Mouse (Mus musculus) central nervous system, embryonic 14 days (tissue): ENCODE measurements around the gene Smco3. TPM values are rescaled to one million over a fixed set of nuclear protein-coding genes. Genes with fewer than 3 reads are reported as not detected.

ENCODE experiments used
- polyA plus RNA-seq: library from polyadenylated mRNA; depleted of rRNA; stranded (reverse); fragments of >200 nt; gene quantifications from 2 replicates; pipeline ENCODE4 v1.2.3, GENCODE M21; 2012; rRNA removed

The Smco3 gene
- polyA plus RNA-seq: 0.75 and 0.81 TPM in 2 replicates

GRCm38 (mm10) chr6:136835352-136835751, at the start of gene Smco3:
Gene Smco3, minus strand, starts transcription at chr6:136835452.

GRCm38 (mm10) chr6:136875670-136876069, 40.4 kb upstream of the Smco3 start, which contains the start of gene Mgp:
Gene Mgp, minus strand, starts transcription at chr6:136875823.

GRCm38 (mm10) chr6:136857186-136857872, 22.1 kb upstream of the Smco3 start, which contains the start of gene Art4:
Gene Art4, minus strand, starts transcription at chr6:136857733.

DNA sequence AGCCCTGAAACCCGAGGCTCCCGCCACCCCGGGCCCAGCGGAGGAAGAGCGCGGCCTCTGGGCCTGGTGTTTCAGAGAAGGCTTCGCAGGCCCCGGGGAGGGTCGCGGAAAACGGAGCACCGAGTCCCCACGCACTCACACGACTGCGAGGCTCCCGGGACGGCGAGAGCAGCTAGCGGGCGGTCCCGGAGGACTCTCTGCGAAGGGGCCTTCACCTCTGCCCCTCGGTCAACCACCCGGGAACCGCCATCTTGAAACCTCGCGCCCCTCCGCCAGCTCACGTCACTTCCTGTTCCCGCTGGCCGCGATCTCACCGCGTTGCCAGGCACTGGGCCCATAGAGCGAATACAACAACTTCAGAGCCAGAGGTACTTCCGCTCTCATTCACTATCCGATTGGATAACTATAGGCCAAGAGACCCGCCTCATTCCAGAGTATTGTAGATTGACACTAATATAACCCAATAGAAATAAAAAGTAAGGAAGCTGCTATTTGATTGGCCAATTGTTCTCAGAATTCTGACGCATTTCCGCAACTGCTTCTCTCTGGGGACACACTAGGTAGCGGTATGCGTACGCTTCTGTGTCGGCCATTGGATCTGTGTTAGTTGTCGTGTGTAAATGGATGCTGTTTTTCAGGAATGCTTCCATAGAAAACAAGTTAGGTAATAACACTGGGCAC, 7.2 kb downstream of the Smco3 start, which contains the start of gene Wbp11:
Gene Wbp11, minus strand, starts transcription at position 353 of the 681 bp plus-strand sequence.

GRCm38 (mm10) chr6:136827516-136827880, 7.8 kb downstream of the Smco3 start, which contains the start of gene BC049715:
Gene BC049715, plus strand, starts transcription at chr6:136827626.

DNA sequence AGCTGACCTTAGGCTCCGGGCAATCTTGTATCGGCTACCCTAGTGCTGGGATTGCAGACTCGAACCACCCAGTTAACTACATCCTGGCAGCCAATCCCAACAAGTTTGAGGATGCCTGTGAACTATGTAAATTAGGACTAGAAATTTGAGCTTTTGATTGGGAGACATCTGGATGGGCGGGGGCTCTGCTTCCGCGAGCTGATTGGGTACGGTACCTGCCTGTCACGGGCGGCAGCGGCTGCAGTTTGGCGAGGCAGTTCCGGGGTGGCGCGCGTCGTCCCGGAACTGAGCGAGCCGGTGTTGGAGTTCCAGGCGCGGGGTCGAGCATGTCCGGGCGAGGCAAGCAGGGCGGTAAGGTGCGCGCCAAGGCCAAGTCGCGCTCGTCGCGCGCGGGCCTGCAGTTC, 27.2 kb downstream of the Smco3 start, which contains the start of gene H2afj:
Gene H2afj, plus strand, starts transcription at position 231 of the 404 bp plus-strand sequence.

GRCm38 (mm10) chr6:136803739-136804633, 31.3 kb downstream of the Smco3 start, which contains the start of gene Hist4h4:
Gene Hist4h4, minus strand, starts transcription at chr6:136804415.

DNA sequence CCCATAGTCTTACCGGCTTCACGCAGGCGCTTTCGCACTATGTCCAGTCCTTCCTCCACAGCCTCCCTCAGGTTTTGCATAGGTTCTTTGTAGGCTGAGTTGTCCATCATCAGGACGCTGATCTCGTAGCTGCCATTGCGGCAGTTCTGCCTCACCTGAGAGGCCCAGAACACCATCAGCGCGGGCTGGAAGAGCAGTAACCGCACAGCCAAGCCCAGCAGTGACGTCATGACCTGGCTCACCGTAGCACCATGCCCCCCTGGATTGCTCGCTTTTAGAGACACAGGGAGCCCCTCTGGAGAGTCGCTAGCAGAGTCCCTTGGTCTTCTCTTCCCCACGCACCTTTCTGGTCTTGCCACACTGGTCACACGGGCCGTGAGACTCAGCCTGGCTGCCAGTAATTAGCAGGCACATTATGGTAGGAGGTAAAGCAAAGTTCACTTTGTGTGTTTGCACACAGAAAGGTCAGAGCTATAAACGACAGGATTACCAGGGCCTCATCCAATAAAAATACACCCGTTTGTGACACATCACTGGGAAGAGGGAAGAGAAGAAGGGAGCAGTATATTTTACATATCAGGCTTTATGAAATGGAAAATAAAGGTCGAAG, 53.8 kb downstream of the Smco3 start, which contains the start of gene Gucy2c:
Gene Gucy2c, minus strand, starts transcription at position 389 of the 610 bp plus-strand sequence.

Other genes starting within 250 kb of the Smco3 start
- 0.72 and 1.4 TPM in 2 replicates for gene Plbd1, start 173.5 kb downstream of the Smco3 start, polyA plus RNA-seq
- 0.26 and 0.31 TPM in 2 replicates for gene Gucy2c, start 53.7 kb downstream of the Smco3 start, polyA plus RNA-seq
- gene Hist4h4, start 31.0 kb downstream of the Smco3 start, polyA plus RNA-seq: 1.1 TPM in 2 replicates
- gene H2afj, start 27.2 kb downstream of the Smco3 start, polyA plus RNA-seq: 93.3 and 95.8 TPM in 2 replicates
- 0.22 and 0.45 TPM in 2 replicates for gene BC049715, start 7.8 kb downstream of the Smco3 start, polyA plus RNA-seq
- 73.0 and 88.0 TPM in 2 replicates for gene Wbp11, start 7.2 kb downstream of the Smco3 start, polyA plus RNA-seq
- 0.22 and 0.49 TPM in 2 replicates for gene Art4, start 22.3 kb upstream of the Smco3 start, polyA plus RNA-seq
- 29.7 and 116 TPM in 2 replicates for gene Mgp, start 40.4 kb upstream of the Smco3 start, polyA plus RNA-seq
- 0.16 and 0.20 TPM in 2 replicates for gene Erp27, start 86.7 kb upstream of the Smco3 start, polyA plus RNA-seq
- 0.19 and 0.23 TPM in 2 replicates for gene Pde6h, start 88.4 kb upstream of the Smco3 start, polyA plus RNA-seq
- 19.7 and 28.4 TPM in 2 replicates for gene Arhgdib, start 106.4 kb upstream of the Smco3 start, polyA plus RNA-seq